Mouse (Mus musculus) CD4-positive, CD25-positive, alpha-beta regulatory T cell, adult 4 months (primary cell): ENCODE results near the gene Nfatc2ip. TPM values are rescaled to one million over a fixed set of nuclear protein-coding genes. Genes with fewer than 3 reads are reported as not detected.
"Not testable (repeated sequence)": the region's sequence is repeated elsewhere in the genome, so short reads cannot be mapped to it uniquely, and the experiment has no call there.

Experiments
- ATAC-seq: one replicate; pipeline ENCODE4 v1.8.0; 2017
- polyA plus RNA-seq, 2 experiments: library from polyadenylated mRNA; unstranded; fragments of 100-300 nt; shearing (Covaris generic); gene quantifications; one replicate each; pipeline ENCODE4 v1.2.1; 2017

Gene Nfatc2ip
- polyA plus RNA-seq, 2 experiments from 2014 or later = 2.6 to 2.8 TPM

DNA sequence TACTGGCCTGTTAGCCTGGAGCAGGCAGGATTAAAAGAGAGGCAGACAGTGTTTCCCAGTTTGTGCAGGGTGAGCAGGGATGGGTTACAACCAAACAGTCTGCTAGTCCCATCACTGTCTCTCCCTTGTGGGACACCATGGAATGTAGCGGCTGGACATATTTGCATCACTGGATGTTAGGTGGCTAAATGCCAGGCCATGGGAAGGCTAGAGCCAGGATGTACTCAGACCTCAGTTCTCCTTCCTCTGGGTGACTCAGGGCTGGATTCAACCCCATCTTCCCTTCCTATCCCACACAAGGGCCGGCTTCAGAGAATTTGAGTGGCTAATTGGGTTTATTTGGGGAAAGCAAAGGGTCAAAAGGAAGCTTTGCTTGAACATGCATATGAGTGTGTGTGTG, 12.1 kb upstream of the Nfatc2ip start:
- ATAC-seq = no peak

DNA sequence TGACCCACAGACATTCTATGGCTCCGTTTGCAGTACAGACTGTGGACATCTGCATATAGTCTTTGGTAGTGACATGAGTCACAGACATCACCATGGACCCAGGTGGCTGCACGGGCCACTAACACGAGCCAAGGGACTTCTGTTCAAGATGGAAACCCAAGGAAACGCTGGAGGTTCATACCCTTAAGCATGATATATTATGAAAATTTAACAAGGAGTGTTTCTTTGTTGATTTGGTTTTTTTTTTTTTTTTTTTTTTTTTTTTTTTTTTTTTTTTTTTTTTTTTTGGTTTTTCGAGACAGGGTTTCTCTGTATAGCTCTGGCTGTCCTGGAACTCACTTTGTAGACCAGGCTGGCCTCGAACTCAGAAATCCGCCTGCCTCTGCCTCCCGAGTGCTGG, 6.0 kb upstream of the Nfatc2ip start:
- not testable (repeated sequence) for ATAC-seq

DNA sequence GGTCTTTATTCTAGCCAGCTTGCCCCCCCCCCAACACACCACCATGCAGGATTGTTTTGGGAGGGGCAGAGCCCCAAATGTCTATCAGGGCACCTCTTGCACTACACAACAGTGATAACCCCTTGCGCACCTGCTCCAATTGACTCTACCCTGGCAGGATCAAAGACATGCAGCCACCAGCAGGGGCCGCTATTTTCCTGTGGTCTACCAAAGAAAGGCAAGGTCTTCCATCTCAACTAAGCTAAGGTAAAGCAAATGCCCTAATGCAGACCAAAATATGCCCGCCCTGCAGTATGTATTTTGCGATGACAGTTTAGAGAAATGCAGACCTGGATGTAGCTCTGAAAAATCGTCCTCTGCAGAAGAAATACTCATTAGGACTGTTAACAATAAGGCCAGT, 3.0 kb upstream of the Nfatc2ip start:
- ATAC-seq = peak; percentile 33

DNA sequence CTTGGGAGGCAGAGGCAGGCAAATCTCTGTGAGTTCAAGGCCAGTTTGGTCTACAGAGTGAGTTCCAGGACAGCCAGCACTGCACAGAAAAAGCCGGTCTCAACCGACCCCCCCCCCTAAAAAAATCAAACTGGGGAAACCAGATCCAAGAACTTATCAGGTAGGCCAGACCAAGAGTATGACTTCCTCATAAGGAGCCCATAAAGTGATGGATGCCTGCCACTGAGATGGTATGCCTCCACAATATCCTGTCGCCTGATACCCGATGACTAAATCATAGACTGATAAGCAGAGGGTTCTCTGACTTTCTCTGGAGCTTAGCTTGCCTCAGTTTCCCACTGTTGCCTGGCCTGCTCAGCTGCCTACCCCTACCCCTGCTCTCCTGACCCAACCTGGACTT, 1.3 kb upstream of the Nfatc2ip start:
- no peak for ATAC-seq

DNA sequence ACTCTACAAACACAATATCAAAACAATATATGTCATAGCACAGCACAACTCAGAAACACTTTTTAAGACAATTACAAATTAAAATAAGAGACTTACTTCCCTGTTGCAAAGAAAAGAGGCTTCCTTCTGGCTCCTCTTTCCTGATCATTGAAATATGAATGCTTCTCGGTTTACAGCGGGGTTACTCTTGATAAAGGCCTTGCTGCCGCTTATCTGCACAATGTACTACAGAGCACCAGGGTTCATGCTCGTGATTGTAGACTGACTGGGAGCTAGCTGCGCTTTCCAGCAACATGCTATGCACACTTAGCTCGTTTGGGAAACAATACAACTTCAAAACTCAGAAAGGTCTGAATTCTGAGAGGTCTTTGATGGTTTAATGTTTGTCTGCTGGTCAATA, 684 bp upstream of the Nfatc2ip start:
- ATAC-seq = no peak

DNA sequence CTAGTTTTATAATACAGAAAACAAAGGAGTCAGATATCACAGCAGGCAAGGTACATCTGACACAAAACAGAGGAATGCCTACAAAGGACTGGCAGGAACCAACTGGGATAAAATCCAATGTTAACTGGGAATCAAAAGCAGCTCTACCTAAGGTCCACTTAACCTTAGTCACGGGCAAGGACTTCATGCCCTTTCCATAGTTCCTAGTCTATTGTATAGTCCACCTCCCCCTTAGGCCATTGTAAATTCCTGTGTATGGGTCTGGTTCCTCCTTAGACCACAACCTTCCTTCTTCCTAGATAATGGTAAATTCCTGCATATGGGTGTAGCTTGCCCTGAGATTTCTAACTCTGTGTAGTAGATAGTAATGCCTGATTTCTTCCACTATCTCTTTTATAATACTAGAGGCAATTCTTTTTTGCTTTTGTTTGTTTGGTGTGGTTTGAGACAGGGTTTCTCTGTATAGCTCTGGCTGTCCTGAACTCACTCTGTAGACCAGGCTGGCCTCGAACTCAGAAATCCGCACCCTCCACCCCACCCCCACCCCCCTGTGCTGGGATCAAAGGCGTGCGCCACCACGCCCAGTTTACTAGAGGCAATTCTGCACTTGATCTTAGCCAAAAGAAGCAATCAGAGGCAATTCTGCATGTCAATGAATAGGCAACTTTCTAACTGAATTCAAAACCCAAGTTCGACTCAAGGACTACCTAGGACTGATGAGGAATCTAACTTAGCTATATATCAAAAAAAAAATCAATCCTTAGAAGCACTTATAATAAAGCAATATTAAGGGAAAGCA, 4.3 kb downstream of the Nfatc2ip start:
- ATAC-seq = not testable (repeated sequence)

DNA sequence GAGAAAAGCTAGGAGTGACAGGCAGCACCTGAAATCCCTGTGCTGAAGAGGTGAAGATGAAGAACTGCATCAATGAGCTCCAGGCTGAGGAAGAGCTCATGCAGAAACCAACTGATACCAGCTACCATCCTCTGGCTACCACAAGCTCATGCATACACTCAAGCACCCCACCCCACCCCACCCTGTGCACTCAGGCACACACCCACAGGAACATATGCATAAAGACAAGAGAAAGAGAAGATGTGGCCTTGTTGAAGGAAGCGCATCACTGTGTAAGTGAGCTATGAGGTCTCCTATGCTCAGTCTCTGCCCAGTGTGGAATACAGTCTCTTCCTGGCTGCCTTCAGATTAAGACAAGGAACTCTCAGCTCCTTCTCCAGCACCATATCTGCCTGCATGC, 8.4 kb downstream of the Nfatc2ip start:
- no peak for ATAC-seq

DNA sequence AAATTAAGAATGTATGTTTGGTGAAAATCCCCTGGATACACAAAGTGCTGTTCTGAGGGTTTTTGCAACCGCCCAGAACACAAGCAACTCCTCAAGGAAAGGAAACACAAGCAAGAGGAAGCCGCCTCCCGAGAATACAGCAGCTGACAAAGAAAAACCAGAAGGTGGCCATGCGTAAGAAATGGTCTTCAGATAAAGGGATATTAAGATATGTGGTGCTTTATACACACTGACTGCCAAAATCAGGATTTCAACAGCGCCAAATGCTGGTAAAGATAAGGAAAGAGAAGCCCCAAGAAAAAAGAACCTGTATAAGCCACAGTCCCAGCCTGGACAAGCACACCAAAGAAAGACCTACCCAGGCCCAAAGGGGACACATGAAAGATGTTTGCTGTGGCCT, 13.0 kb downstream of the Nfatc2ip start:
- no peak for ATAC-seq

DNA sequence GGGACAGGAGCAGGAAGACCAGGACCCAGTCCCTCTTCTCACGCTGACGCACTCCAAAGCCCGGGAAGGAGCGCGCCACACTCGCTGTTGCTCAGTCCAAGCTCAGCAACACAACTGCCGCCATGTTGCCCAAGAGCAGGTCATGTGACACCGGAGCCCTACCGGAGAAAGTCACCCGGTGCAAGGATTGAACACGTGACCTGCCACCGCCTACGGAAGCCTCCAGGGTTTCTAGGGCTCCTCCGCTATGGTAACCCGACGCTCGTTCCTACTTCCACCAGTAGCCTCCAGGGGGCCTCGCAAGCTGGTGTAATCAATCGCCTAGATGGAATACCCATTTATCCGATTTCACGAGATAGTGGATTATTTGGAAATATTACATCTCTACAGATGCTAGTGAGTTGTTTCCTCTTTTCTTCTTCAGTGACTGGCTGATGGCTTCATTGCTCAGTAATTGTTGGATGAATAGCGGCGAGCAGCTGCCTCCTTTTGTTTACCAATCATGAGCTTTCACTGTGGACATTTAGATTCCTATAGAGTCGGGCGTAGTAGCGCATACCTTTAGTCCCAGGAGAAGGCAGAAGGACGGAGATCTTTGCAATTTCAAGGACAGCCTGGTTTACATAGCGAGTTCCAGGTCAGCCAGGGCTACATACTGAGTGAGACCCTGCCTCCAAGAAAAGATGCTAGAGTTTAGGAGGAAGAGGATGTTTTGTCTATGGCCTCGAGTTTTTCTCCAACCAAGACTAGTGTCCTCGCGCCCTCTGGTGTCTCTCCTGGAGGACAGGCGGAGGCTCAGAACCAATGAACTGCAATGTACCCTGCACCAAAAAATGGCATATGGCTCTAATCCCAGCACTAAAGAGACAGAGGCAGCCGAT, 19.0 kb downstream of the Nfatc2ip start, which contains the start of gene Spns1:
TSS of gene Spns1 (minus strand) at position 173 of the 881 bp plus-strand sequence.
- ATAC-seq = peak; percentile 96

DNA sequence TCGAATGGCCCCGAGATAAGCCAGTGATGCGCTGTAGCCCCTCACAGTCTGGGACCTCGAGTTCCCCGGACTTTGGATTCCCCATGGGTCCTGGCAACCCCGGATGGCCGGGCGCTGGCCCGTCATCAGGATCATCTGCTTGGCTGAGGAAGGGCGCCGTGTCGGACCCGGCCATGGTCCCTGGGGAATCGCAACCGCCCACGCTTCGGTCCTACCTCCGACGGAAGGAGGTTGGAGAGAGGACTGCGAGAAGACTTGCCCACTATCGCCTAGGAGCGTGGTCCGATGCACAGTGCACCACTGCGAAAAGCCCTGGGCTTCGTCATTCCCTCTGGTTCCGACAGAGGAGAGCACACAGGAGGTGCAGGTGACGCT, 19.6 kb downstream of the Nfatc2ip start:
- ATAC-seq = peak; percentile 4

DNA sequence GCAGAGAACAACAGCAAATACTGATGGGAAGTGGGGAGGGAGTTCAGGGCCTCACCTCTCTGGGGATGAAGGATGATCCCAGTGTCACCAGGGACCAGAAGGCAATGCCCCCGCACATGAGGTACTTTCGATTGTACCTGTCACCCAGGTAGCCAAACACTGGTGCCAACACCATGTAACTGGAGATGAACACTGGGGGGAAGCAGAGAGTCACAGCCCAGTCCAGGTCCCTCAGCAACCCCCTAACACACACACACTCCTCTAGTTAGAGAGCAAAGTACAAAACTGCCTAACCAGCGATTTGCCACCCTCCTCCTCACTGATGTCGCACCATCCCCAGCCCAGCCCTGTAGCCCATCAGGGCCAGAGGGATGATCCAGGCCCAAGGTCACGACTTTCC, 21.5 kb downstream of the Nfatc2ip start:
- no peak for ATAC-seq

DNA sequence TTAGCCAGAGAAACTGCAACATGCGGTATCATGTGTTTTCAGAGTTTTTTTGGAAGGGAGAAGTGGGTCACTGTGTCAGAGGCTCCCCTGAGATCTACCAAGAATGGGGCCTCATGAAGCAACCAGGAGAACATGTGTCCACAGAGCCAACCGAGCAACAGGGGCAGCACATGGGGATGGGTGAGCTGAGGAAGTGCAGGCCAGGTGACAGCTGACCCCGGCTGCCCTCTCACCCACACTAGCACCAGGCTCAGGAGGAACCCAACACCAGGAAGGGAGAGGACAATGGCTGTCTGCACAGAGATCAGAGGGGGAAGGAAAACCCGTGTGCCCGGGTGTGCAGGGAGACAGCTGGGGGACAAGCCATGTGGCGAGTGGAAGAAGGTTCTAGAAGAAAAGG, 22.0 kb downstream of the Nfatc2ip start:
- ATAC-seq = no peak

DNA sequence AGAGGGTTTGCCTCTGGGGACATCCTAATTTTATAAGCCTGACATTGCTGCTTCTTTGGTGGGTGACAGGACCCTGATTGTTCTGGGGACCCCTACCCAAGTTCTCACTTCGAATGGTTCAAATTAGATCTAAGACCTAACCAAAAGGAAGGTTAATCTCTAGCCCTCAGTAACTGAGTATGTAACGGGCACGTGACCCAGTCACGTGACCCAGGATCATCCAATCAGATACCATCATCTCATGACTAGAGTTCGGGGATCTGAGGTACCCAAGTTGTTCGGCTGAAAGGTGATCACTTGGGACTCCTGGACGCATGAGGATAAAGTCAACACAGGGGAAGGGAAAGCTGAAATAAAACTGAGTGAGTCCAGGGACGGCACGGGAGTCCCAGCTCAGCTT, 23.5 kb downstream of the Nfatc2ip start:
- ATAC-seq = no peak

DNA sequence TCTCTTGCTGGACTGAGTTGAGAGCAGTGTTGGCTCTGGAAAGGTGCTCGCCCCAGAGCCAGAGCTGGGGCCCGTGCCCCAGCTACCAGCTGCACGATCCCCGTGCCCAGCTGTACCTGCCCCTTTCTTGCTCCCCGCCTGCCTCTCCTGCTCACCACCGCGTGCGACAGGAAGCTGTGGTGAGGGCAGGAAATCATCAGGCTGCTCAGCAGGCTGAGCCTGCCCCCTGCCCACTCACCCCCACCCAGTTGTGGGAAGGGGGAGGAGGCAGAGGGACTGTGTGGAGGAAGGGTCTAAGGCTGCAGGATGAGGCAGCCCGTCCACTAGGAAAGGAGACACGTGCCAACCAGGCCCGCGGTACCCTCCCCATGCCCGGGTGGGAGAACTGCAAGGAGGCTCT, 27.1 kb downstream of the Nfatc2ip start, which contains the start of gene Lat:
TSS of gene Lat (minus strand) at position 178 of the 400 bp plus-strand sequence.
- peak; percentile 96 for ATAC-seq

DNA sequence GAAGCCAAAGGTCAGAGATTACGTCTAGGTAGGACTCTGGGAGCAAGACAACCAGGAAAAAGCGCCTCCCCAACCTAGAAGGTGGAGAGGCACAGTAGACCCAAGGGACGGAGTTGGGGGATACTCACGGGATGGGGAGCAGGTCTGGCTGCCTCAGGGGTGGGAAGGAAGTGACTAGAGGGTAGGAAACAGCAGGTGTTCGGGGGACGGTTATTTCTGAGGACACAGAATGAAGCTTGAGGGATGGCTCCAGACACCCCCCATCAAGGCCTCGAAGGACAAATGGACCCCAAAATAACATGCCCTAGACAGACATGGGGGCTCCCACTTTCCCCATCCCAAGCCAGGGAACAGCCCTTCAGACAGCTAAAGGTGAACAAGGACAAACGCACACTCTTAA, 28.2 kb downstream of the Nfatc2ip start:
- no peak for ATAC-seq

DNA sequence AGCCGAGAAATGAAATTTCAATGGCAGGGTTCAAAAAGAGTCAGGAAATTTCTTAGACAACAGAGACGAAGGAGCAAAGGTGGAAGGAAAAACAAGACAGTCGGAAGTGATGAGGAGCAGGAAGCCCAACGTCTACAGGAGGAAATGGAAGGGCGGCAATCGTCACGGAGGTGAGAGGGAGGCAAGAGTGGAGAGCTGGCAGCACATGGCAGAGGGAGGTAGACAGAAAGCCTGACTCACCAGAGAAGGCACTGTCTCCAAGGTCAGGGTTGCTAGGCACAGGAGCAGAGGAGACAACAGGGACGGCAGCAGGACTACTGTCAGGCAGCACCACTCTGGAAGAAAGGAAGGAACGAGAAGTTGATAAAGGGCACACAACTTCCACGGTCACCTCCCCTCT, 28.9 kb downstream of the Nfatc2ip start:
- peak; percentile 41 for ATAC-seq

DNA sequence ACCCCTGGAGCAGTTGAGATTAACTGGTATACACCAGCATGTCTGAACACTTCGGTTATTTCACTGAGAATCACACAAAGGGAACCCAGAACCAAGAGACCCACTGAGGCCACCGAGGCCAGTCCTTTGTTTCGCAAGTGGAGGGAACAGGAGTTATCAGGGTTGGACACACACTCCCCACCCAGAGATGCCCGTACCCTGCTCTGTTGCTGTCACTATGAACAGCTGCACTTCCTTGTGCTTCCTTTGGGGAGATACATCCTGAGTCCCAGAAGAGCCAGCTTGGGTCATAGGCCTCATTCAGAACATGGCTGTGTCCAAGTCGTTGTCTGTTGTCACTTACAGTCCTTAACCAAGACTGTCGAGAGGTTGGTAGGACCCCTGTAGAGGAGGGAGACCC, 33.5 kb downstream of the Nfatc2ip start:
- no peak for ATAC-seq

DNA sequence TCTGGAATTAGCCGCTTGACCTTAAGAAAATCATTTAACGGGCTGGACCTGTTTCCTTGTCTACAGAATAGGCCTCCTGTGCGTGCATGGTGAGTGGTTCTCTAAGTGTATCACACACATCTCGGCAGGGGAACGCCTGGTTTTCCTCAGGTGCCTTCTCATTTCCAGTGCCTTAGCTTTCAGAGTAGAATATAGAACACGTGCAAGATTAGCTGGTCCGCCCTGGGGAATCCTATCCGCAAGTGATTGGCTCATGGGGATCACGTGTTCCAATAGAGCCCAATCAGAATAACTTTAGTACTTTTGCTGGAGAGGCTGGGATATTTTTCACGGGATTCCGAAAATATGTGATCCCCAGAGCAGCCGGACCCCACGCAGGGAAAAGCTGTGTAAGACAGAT, 37.5 kb downstream of the Nfatc2ip start:
- ATAC-seq = no peak

DNA sequence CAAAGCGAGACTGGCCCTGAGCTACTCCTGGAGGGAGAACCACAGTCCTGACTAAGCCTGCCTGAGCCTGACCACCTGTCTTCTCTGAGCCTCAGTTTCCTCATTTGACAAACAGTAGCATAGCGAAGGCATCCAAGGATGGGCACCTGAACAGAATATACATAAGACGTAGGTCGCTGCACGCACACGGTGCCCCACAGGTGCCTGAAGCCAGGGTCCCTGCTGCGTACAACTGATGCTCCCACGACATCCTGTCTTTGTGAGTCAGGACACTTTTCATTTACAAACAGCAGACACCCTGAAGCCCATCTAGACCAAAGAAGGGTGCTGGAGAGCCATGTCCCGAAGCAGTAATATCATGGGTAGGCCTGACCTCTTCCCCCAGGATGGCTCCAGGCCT, 38.1 kb downstream of the Nfatc2ip start:
- ATAC-seq = peak; percentile 44

DNA sequence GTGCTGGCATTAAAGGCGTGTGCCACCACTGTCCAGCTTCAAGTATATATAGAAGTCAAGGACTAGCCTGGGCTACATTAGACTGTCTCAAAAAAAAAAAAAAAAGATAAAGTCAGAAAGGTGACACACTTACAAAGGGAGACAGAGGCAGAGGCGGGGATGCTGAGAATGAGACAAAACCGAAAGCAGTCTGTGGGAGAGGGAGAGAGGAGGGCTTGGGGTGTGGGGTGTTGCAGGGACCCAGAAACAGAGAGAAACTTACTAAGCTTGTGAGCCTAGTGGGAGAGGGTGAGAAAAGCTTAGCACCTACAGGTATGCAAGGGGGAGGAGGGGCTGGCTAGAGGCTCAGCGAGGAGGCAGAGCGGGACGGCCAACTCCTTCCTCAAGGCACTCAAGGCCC, 38.7 kb downstream of the Nfatc2ip start:
- peak; percentile 54 for ATAC-seq

DNA sequence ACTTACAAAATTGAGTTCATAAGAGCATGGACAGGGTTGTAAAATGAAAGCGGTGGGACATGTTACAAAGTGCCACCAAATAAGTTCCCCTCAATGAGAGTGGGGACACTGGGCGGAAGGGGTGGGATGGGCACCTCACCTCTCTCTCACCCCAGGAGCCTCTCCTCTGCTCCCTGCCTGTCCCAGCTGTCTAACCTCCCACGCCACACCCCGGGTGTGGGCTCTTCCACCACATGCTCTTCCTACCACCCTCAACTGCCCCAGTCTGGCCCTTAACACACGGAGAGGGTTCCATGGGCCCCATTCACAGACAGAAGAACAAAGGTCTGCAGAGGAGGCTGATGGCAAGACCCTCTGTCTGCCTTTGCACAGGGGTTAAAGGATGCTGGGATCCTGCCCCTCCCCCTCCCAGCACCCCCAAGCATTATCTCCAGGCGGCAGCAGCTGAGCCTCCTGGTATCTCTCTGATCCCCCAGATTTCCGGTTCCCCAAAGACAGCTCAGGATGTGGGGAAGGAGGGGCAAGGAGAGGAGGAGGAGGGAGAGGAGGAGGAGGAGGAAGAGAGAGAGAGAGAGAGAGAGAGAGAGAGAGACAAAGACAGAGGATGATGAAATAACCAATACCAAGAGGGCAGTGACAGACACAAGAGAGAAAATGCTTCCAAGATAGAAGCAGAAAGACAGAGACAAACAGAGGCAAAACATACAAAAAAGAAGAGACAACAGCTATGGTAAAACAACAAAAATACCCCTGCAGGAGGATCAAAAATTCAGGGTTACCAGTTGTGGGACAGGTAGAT, 39.5 kb downstream of the Nfatc2ip start:
- ATAC-seq = peak; percentile 25

DNA sequence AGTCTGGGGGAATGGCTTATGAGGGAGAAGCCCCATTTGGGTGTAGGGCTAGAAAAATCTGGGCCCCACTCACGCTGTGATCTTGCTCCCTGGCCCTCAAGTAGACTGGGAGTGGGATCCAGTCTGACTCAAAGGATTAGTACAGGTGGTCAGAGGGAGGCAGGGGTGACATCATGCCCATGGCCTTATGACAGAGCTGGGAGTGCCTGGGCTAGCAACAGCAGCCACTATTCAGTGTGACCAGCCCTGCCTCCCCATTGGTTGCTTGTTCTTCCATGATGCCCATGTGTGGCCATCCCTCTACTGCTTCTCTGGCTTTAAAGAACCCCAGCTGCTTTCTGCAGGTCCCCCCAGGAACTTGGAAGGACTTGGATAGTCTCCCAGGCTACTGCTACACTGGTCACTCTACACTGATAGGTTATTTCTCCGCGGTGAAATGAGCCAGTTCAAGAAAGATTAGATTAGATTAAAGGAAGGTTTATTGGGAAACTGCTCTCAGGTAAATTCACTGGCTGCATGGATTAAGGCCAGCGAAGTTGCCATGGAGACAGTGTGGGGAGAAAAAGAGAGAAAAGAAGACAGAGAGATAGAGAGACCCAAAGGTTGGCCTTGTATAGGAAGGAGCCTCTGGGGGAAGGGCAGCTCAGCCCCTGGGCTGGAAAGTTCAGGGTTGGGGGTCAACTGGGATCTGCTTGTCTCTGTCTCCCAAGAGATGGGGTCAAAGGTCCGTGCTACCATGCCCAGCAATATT, 40.5 kb downstream of the Nfatc2ip start:
- ATAC-seq = no peak
